Mouse (Mus musculus): ENCODE data around the gene Pde4d.

- no peak for TF ChIP-seq USF1 (IDR thresholded peaks at IDR 0.05; ENCODE audit: low read depth, low read length)
- no peak for TF ChIP-seq MEF2A (IDR thresholded peaks at IDR 0.05; ENCODE audit: extremely low read depth, insufficient replicate concordance, low read depth, low read length, poor library complexity, severe bottlenecking)
- TF ChIP-seq CTCF (IDR thresholded peaks at IDR 0.05 in 2 of 3, conservative IDR thresholded peaks at IDR 0.05 in 1 of 3; ENCODE audit: control insufficient read depth in 1 of 3, insufficient read depth in 1 of 3, low read depth in 2 of 3, low read length in 3 of 3, poor library complexity in 1 of 3, severe bottlenecking in 1 of 3): no peak
- no peak for TF ChIP-seq TCF12 (IDR thresholded peaks at IDR 0.05; ENCODE audit: low read depth, low read length)
These were observed 762.3 kb downstream of the Pde4d start for GRCm38 (mm10) chr13:109211941-109212487.

Measured in MEL (cell line).